Mouse (Mus musculus) heart, postnatal 10 days (tissue): Measurements from ENCODE around the gene Dock3. TPM values are rescaled to one million over a fixed set of nuclear protein-coding genes. Genes with fewer than 3 reads are reported as not detected.

ENCODE experiments used
- microRNA-seq, 2 experiments: library from miRNA; unstranded; fragments of <30 nt; microRNA quantifications; one replicate each; pipeline ENCODE4 v1.2.0; 2022
- total RNA-seq, 2 experiments: library from RNA; stranded (reverse); gene quantifications; 2 replicates each; pipeline ENCODE4 v1.2.3; 2021

Dock3 gene
- total RNA-seq, 2 experiments from 2014 or later: 1.1 to 1.4 TPM

Small RNA genes within 50 kb of the gene (microRNA-seq; reads per million reads assigned to microRNA genes)
- gene Gm22238: 0 reads per million in 2 experiments

Other genes starting within 250 kb of the Dock3 start
- gene Mapkapk3, start 58.0 kb upstream of the Dock3 start, total RNA-seq: 10 to 100 TPM; 22.1 to 23.3 TPM
- gene Cish, start 64.1 kb upstream of the Dock3 start, total RNA-seq: 100 to 1,000 TPM; 212 to 269 TPM
- gene Hemk1, start 106.4 kb upstream of the Dock3 start, total RNA-seq: 10 to 100 TPM; 16.8 to 17.0 TPM
- 10 to 100 TPM in 1 of 2 experiments, 1 to 10 TPM in 1; 8.9 to 11.4 TPM for gene 6430571L13Rik, start 108.7 kb upstream of the Dock3 start, total RNA-seq
- gene Cacna2d2, start 167.7 kb upstream of the Dock3 start, total RNA-seq: 10 to 100 TPM in 1 of 2 experiments, 1 to 10 TPM in 1; 7.3 to 13.2 TPM